Mouse (Mus musculus) right cerebral cortex, postnatal 36 days (tissue): ENCODE data around the gene Hopx.

Source experiments
- DNase-seq, 2 experiments: peaks; one replicate each; pipeline ENCODE4 v3.0.0; 2022; ENCODE audit warnings: low spot score in 2 of 2, mixed read lengths in 1 of 2

The Hopx gene

DNA sequence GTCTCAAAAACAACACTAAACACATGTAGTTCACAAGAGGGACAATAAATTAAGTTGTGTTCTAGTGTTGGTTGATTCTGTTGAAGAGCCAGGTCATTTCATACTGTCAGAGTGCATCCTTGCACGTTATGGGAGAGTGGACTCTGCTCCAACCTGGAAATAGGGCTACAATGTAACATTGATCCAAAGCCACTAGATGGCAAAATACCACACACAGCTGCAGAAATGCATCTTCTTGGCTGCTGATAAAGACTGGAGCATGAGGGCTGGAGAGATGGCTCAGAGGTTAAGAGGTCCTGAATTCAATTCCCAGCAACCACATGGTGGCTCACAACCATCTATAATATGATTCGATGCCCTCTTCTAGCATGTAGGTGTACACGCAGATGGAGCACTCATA, 43.3 kb downstream of the Hopx start:
- no peak for DNase-seq

DNA sequence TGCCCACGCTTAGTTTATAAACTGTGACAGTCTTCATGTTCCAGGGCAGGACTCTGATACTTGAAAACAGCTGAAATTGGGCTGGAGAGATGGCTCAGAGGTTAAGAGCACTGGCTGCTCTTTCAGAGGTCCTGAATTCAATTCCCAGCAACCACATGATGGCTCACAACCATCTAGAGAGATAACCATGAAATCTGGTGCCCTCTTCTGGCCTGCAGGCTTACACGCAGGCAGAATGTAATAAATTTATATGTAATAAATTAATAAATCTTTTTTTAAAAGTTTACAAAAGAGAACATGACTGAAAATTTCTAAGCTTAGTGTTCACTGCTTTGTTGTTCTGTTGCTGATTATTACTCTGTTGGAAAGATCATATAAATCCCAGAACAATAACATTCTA, 43.9 kb downstream of the Hopx start:
- DNase-seq: no peak

DNA sequence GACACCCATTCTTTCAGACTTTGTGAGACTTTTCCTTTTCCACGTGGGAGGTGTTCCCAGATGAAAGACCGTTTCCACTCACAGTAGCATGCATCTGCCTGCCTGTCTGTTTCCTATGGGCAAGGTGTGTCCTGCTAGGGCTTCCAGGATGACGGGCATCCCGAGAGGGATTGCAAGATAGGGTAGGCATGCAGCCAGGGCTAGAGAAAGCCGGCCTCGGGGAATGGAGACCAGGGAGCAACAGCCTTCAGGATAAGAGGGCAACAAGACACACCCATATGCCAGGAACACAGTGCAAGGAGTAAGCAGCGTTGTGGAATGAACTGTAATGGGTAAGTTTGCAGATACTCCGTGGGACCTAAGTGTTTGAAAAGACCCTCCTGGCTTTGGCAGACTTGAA, 47.6 kb downstream of the Hopx start:
- DNase-seq: no peak

DNA sequence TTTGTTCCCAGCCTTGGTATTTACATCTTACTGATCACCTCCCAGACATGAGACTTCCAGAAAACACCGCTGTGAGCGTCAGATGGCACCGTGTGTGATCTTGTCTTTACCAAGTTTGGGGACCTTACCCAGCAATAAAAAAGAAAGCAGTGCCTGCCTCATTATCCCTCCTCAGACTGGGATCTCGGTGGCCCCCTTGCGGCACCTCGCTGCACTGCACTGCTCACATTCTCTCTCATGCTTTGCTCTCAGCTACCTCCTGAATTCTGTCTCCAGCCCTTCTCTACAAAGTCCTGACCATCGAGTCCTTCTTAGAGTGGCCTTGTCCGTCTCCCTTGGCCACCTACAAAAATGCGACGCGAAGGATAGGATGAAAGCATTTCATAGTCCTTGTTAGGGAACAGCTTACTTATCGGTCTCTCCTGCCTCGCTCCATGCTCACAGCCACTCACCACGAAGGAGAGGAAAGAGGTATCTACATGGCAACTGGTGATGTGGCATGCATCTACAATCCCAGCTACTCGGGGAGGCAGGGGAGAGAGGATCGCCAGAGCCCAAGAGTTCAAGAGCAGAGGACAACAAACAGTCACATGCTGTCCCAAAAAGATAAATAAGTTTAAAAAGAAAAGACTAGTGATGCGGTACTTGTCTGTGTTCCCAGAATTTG, 53.4 kb downstream of the Hopx start:
- peak in 1 of 2 experiments; percentile 20 for DNase-seq

DNA sequence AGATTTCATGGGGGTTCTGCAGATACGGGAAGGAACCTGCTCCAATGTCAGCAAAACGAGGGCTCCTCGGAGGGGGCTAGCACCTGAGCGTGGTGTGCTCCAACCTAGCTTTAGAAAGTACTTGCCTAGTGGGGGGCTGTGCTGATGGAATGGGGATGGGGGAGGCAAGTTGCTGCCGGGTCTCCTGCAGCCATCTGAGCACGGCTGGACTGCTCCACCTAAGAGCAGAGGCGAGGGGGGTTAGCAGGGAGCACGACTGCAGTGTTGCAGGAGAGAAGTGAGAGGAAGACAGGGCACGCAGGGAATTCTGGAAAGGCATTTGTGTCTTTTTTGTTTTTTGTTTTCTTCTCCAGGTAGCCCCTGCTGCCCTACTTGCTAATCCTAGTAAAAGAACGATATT, 54.6 kb downstream of the Hopx start:
- DNase-seq: no peak

DNA sequence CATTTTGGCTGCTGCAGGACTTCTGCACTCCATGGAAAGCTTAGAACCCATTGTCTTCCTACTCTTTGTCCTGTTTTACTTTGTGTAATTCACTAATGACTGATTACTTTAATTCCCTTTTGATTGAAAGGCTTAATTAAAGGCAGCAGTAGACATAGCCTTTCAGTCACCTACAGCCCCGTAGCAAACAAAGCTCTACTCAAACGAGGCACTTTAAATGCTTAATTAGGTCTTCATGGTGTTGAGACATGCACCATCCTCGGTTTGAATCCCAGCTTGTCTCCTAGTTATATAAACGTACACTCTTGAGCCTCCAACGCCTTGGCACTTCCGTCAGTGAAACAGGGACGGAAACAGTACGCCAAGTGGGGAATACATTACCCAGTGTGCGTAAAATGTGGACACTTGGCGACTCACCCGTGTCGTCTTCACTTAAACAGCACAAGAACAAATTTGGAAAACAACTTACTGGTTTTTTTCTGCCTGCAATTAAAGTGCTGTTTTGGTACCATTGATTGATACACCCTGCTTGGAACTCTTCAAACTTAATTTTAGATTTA, 58.0 kb downstream of the Hopx start:
- peak in 1 of 2 experiments; percentile 24 for DNase-seq

DNA sequence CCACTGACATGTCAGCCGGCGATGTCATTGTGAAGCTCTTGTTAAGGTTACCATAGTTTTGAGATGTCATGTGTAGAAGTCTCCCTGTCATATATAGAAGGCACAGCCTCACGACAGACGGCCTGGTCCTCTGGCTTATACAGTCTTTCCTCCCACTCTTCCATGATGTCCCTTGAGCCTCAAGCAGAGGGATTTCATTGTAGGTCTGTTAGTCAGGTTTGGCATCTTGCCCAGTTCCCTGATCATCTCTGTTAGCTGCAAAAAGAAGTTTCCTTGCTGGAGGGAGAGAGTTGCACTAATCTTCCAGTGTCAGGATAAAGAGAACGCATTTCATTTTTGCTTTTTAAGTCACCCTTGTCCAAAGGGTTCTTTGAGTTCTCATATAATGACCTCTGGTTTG, 62.3 kb downstream of the Hopx start:
- no peak for DNase-seq

DNA sequence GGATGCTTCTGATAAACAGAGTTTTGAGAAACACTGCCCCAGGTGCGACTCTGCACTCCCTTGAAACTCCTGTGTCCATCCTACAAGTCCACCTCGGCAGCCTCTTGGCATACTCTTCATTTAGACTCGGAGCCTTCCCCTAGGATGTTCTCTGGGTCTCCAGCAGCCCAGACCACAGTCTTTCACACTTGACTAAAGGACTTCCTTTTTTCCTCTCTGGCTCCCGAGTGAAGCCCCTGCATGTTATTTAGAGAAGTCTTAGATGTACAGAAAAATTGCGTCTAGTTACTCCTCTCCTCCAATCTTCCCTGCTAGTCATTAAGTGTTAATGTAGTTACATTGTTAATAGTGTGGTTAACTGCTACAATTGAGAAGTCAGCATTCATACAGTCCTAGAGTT, 70.6 kb downstream of the Hopx start:
- no peak for DNase-seq

DNA sequence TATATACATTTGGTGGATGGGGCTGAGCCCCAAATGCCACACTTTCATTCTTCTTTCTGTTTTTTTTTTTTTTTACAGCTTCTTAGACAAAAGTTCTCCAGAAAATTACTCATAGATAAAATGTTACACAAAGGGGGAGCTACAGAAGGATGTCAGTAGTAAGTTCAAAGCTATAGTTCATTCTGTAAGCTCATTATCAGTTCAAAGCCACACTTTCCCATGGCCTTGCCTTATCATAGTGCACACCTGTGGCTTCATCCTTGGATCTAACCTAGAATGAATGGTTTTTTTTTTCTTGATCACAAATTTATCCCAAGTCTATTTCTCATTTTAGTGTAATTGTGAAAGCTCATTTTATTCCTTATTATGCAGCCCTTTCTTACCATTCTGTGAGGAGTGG, 75.5 kb downstream of the Hopx start:
- no peak for DNase-seq

DNA sequence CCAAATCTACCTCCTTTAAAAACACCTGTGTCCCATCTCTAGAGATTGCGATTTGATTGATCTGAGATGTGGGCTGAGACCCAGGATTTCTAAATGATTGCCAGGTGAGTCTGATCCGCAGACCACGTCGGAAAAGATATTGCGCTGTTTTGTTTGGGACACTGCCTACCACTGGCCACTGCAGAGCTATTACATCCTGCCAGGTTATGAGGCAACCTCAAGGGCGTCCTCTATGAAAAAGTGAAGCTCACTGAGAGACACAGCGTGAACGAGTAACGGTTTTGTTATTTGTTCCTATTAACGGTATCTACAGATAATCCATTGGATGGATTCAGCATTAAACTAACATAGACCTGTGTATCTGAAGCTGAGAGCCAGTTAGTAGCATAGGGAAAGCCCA, 76.5 kb downstream of the Hopx start:
- no peak for DNase-seq
